Mouse (Mus musculus) heart, postnatal 0 days (tissue): ENCODE data around the gene Ehbp1.

Source experiments
- CTCF ChIP-seq: IDR thresholded peaks from 2 replicates; pipeline ENCODE4 v1.5.1; 2016; ENCODE audit warnings: antibody characterized with exemption, control low read depth, low read depth
- EP300 ChIP-seq: IDR thresholded peaks from 2 replicates; pipeline ENCODE4 v1.6.1; 2016; ENCODE audit warnings: antibody characterized with exemption, low read depth

GRCm38 (mm10) chr11:22006471-22007087, 335.5 kb downstream of the Ehbp1 start:
- TF ChIP-seq CTCF (no peak), EP300 (no peak)
